In the genomic region with DNA sequence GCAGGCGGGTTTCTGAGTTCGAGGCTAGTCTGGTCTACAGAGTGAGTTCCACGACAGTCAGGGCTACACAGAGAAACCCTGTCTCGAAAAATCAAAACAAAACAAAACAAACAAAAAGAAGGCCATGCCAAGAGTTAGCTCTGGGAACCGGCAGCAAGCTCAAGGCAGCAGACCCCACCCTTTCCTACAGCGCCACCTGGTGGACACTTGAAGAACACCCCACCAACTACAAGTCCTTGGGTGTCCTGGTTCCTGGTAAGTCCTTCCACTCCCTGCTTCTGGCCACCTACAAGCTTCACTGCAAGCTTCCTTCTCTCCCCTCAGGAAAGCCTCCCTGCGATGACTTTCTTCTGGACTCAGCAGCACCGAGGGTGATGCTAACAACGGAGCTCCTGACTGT, we compare ENCODE assay signal across 9 mouse cellular contexts. TPM values are rescaled to one million over a fixed set of nuclear protein-coding genes. Genes with fewer than 3 reads are reported as not detected.
A peak's percentile ranks its signal among the peaks of the same experiment; 100 is the strongest.
DNase-seq lines count a peak whose midpoint lies in the region; ATAC-seq and TF ChIP-seq lines count a peak whose summit lies in the region.
"Had no signal": no experiment of that assay in that cellular context is flagged by ENCODE, and none has a peak within 500 bp of the region (broad histone marks: within the 10 kb centered on the region; RNA-seq: fewer than 3 reads in every experiment).

No protein-coding gene starts in this region.

- H3K4me1 ChIP-seq in kidney, postnatal 0 days (replicated peaks; ENCODE audit: insufficient read depth, low read length) = no peaks in the 10 kb centered on the region; the same call in 1 of the 2 replicates
- H3K4me1 ChIP-seq in liver, postnatal 0 days (ENCODE audit: insufficient read depth) = no peaks in the 10 kb centered on the region
- H3K4me1 ChIP-seq: hindbrain, embryonic 15.5 days had no signal

- H3K9ac ChIP-seq in kidney, postnatal 0 days (ENCODE audit: low read depth, low read length) = no peak overlapping the region
- H3K9ac ChIP-seq in liver, postnatal 0 days (replicated peaks) = no peak overlapping the region
- H3K9ac ChIP-seq: hindbrain, embryonic 15.5 days had no signal

- H3K4me3 ChIP-seq in kidney, postnatal 0 days (replicated peaks; ENCODE audit: low read depth, low read length) = no peak overlapping the region
- H3K4me3 ChIP-seq in liver, postnatal 0 days (ENCODE audit: low read depth, low read length) = no peak overlapping the region
- H3K4me3 ChIP-seq: hindbrain, embryonic 15.5 days had no signal

- TF ChIP-seq EP300 in liver, postnatal 0 days (IDR thresholded peaks at IDR 0.05; ENCODE audit: low read depth) = no peak

- 44% methylated on average over 9 of the region's 9 CpGs for WGBS in kidney, postnatal 0 days
- WGBS in liver, postnatal 0 days (ENCODE audit: insufficient replicate concordance) = 47% methylated on average over 9 of the region's 9 CpGs

- TF ChIP-seq CTCF in kidney, postnatal 0 days (IDR thresholded peaks at IDR 0.05; ENCODE audit: low read depth) = peak; percentile 90
- peak; percentile 92 for TF ChIP-seq CTCF in liver, postnatal 0 days (IDR thresholded peaks at IDR 0.05; ENCODE audit: low read depth)

- no peaks in the 10 kb centered on the region for H3K9me3 ChIP-seq in kidney, postnatal 0 days (replicated peaks; ENCODE audit: low read length)
- no peaks in the 10 kb centered on the region for H3K9me3 ChIP-seq in liver, postnatal 0 days (ENCODE audit: low read length)
- H3K9me3 ChIP-seq: hindbrain, embryonic 15.5 days had no signal

- peak overlapping the region; percentile 74 for H3K27ac ChIP-seq in kidney, postnatal 0 days
- H3K27ac ChIP-seq in liver, postnatal 0 days (ENCODE audit: low read depth) = no peak overlapping the region
- H3K27ac ChIP-seq: hindbrain, embryonic 15.5 days had no signal

- H3K36me3 ChIP-seq in kidney, postnatal 0 days (ENCODE audit: insufficient read depth, low read length) = peaks cover 50% of the 10 kb centered on the region
- H3K36me3 ChIP-seq in liver, postnatal 0 days (replicated peaks; ENCODE audit: insufficient read depth, low read length) = peaks cover 61% of the 10 kb centered on the region

- no peaks in the 10 kb centered on the region for H3K27me3 ChIP-seq in kidney, postnatal 0 days (ENCODE audit: insufficient read depth, low read length)
- H3K27me3 ChIP-seq in liver, postnatal 0 days (ENCODE audit: insufficient read depth, low read length) = no peaks in the 10 kb centered on the region
- H3K27me3 ChIP-seq: hindbrain, embryonic 15.5 days had no signal

- H3K4me2 ChIP-seq in kidney, postnatal 0 days (ENCODE audit: low read length) = no peak overlapping the region
- H3K4me2 ChIP-seq in liver, postnatal 0 days (ENCODE audit: low read depth, low read length) = no peak overlapping the region
- H3K4me2 ChIP-seq: hindbrain, embryonic 15.5 days had no signal

- ATAC-seq in kidney, postnatal 0 days (replicated peaks; ENCODE audit: low FRiP score, low read depth) = peak; percentile 47
- peak; percentile 41; the same call in 1 of the 2 replicates for ATAC-seq in liver, postnatal 0 days

- DNase-seq in CD4-positive helper T cell, adult 2 months (ENCODE audit: low read depth, low spot score) = peak; percentile 75
- peak; percentile 86 for DNase-seq in NIH3T3 (ENCODE audit: low read depth)
- DNase-seq in cerebellum, postnatal 14 days = peak; percentile 77 to 90
- DNase-seq in heart, adult 11 months = peak; percentile 97
- DNase-seq in kidney, postnatal 0 days (ENCODE audit: low spot score) = peak; percentile 81
- DNase-seq in liver, postnatal 0 days = peak; percentile 85
- DNase-seq in right cerebral cortex, adult 18-20 months = peak; percentile 81
- DNase-seq in urinary bladder, postnatal 4 days (ENCODE audit: low spot score in 2 of 2) = peak; percentile 61 to 77

RNA-seq across cellular contexts. Expression of a gene that starts 12.6 kb away (rescaled TPM):
- polyA plus RNA-seq in kidney, postnatal 0 days (2015; fragmentation: Nextera tagmentation; extraction: Ambion mirVana) = 419 and 424 TPM in 2 replicates
- 227 and 228 TPM in 2 replicates for polyA plus RNA-seq in liver, postnatal 0 days (2015; fragmentation: Nextera tagmentation; extraction: Ambion mirVana)

RNA-seq across cellular contexts. Expression of a gene that starts 12.7 kb away (rescaled TPM):
- polyA plus RNA-seq in kidney, postnatal 0 days (2015; fragmentation: Nextera tagmentation; extraction: Ambion mirVana) = 0.13 TPM in 2 replicates
- polyA plus RNA-seq in liver, postnatal 0 days (2015; fragmentation: Nextera tagmentation; extraction: Ambion mirVana) = 0.33 and 0.36 TPM in 2 replicates

RNA-seq across cellular contexts. Expression of a gene that starts 47.9 kb away (rescaled TPM):
- 34.1 and 35.5 TPM in 2 replicates for polyA plus RNA-seq in kidney, postnatal 0 days (2015; fragmentation: Nextera tagmentation; extraction: Ambion mirVana)
- 141 and 148 TPM in 2 replicates for polyA plus RNA-seq in liver, postnatal 0 days (2015; fragmentation: Nextera tagmentation; extraction: Ambion mirVana)
